Mouse (Mus musculus): Measurements from ENCODE around the gene Olfr1006.
"Not testable (repeated sequence)": the region's sequence is repeated elsewhere in the genome, so short reads cannot be mapped to it uniquely, and the experiment has no call there.

The Olfr1006 gene

GRCm38 (mm10) chr2:85678667-85679066 is at the start of gene Olfr1006:
Gene Olfr1006 (minus strand): TSS chr2:85678767.
- DNase-seq (ENCODE audit: low read depth, low spot score) = no peak

- peak; percentile 15 for DNase-seq (ENCODE audit: low read depth, low spot score)
Observed at GRCm38 (mm10) chr2:85725793-85726192, 47.2 kb upstream of the Olfr1006 start.

GRCm38 (mm10) chr2:85715119-85715518 is 36.6 kb upstream of the Olfr1006 start, which contains the start of gene Olfr1009:
Gene Olfr1009 (plus strand): TSS chr2:85715419.
- no peak for DNase-seq (ENCODE audit: low read depth, low spot score)

GRCm38 (mm10) chr2:85711159-85711558 is 32.6 kb upstream of the Olfr1006 start:
- DNase-seq (ENCODE audit: low read depth, low spot score) = no peak

- not testable (repeated sequence) for DNase-seq (ENCODE audit: low read depth, low spot score)
Observed at GRCm38 (mm10) chr2:85710680-85711079, 32.1 kb upstream of the Olfr1006 start.

- no peak for DNase-seq (ENCODE audit: low read depth, low spot score)
Observed at GRCm38 (mm10) chr2:85689131-85689530, 10.6 kb upstream of the Olfr1006 start, which contains the start of gene Olfr1008. Gene Olfr1008 (plus strand): TSS chr2:85689431.

- DNase-seq (ENCODE audit: low read depth, low spot score) = not testable (repeated sequence)
Observed at GRCm38 (mm10) chr2:85664355-85664754, 14.2 kb downstream of the Olfr1006 start, which contains the start of gene Olfr154. Gene Olfr154 (minus strand): TSS chr2:85664455.

- no peak for DNase-seq (ENCODE audit: low read depth, low spot score)
Observed at GRCm38 (mm10) chr2:85650604-85651003, 28.0 kb downstream of the Olfr1006 start, which contains the start of gene Olfr1002. Gene Olfr1002 (minus strand): TSS chr2:85650704.
